Mouse (Mus musculus) testis, adult 2 months (tissue): ENCODE results near the gene Myoz2.

Source experiments
- CTCF ChIP-seq: fragments of 200-500 bp; IDR thresholded peaks from 2 replicates; pipeline ENCODE4 v1.5.1; 2012; ENCODE audit warnings: low read depth, mild to moderate bottlenecking, inconsistent platforms, low read length, moderate library complexity; ENCODE audit not compliant: control insufficient read depth, insufficient read depth, insufficient replicate concordance
- POLR2A ChIP-seq: fragments of 200-500 bp; IDR thresholded peaks from 2 replicates; pipeline ENCODE4 v1.6.1; 2012; ENCODE audit warnings: low read depth, mild to moderate bottlenecking, inconsistent platforms, low read length, moderate library complexity; ENCODE audit not compliant: control insufficient read depth

GRCm38 (mm10) chr3:123066836-123067235, 32.0 kb upstream of the Myoz2 start:
- no peak for TF ChIP-seq CTCF
- no peak for TF ChIP-seq POLR2A
